Mouse (Mus musculus) midbrain, embryonic 16.5 days (tissue): ENCODE results near the gene Abhd8. TPM values are rescaled to one million over a fixed set of nuclear protein-coding genes. Genes with fewer than 3 reads are reported as not detected.

Experiments
- ATAC-seq: fragments of 200-750 bp; cut with Nextera tagmentation; 2 replicates; pipeline ENCODE4 v1.8.0; 2017; ENCODE audit warnings: moderate TSS enrichment
- H3K27ac ChIP-seq: fragments of 300-500 bp; sonication (generic); 2 replicates; pipeline ENCODE4 v1.5.1; 2014; ENCODE audit warnings: mild to moderate bottlenecking, low read length, mixed read lengths
- H3K27me3 ChIP-seq: fragments of 300-500 bp; sonication (generic); 2 replicates; pipeline ENCODE4 v1.6.1; 2014; ENCODE audit warnings: low read depth, low read length, mixed read lengths; ENCODE audit not compliant: control insufficient read depth, insufficient read depth
- H3K36me3 ChIP-seq: fragments of 300-500 bp; sonication (generic); 2 replicates; pipeline ENCODE4 v1.6.1; 2014; ENCODE audit warnings: mild to moderate bottlenecking, low read length, moderate library complexity, mixed read lengths; ENCODE audit not compliant: control insufficient read depth, insufficient read depth
- H3K4me1 ChIP-seq: fragments of 300-500 bp; sonication (generic); 2 replicates; pipeline ENCODE4 v1.6.1; 2014; ENCODE audit warnings: mild to moderate bottlenecking, low read length, mixed read lengths; ENCODE audit not compliant: control insufficient read depth, insufficient read depth
- H3K4me2 ChIP-seq: fragments of 300-500 bp; sonication (generic); 2 replicates; pipeline ENCODE4 v1.6.1; 2014; ENCODE audit warnings: mild to moderate bottlenecking, low read length, mixed read lengths
- H3K4me3 ChIP-seq: fragments of 300-500 bp; sonication (generic); 2 replicates; pipeline ENCODE4 v1.5.1; 2014; ENCODE audit warnings: low read depth, mild to moderate bottlenecking, low read length, moderate library complexity, mixed read lengths
- H3K9ac ChIP-seq: fragments of 300-500 bp; sonication (generic); 2 replicates; pipeline ENCODE4 v1.6.1; 2014; ENCODE audit warnings: low read depth, low read length, mixed read lengths
- H3K9me3 ChIP-seq: fragments of 300-500 bp; sonication (generic); replicated peaks from 2 replicates; pipeline ENCODE4 v1.6.1; 2014; ENCODE audit warnings: mild to moderate bottlenecking, low read length, mixed read lengths; ENCODE audit not compliant: control insufficient read depth, poor library complexity, severe bottlenecking
- WGBS: fragments of 180-500 bp; shearing (Covaris S2); extraction: QIAGEN DNeasy Blood & Tissue Kit; methylation state at CpG from one replicate; pipeline ENCODE4 v1.1.7; 2014; 5-methylcytosine and 5-hydroxymethylcytosine counted together
- polyA plus RNA-seq: library from polyadenylated mRNA; unstranded; fragments of >200 nt; fragmentation: Nextera tagmentation; extraction: Ambion mirVana; gene quantifications from 2 replicates; pipeline ENCODE4 v1.2.1, GENCODE M21; 2015

Abhd8 gene
- 176 TPM in 2 replicates for polyA plus RNA-seq

DNA sequence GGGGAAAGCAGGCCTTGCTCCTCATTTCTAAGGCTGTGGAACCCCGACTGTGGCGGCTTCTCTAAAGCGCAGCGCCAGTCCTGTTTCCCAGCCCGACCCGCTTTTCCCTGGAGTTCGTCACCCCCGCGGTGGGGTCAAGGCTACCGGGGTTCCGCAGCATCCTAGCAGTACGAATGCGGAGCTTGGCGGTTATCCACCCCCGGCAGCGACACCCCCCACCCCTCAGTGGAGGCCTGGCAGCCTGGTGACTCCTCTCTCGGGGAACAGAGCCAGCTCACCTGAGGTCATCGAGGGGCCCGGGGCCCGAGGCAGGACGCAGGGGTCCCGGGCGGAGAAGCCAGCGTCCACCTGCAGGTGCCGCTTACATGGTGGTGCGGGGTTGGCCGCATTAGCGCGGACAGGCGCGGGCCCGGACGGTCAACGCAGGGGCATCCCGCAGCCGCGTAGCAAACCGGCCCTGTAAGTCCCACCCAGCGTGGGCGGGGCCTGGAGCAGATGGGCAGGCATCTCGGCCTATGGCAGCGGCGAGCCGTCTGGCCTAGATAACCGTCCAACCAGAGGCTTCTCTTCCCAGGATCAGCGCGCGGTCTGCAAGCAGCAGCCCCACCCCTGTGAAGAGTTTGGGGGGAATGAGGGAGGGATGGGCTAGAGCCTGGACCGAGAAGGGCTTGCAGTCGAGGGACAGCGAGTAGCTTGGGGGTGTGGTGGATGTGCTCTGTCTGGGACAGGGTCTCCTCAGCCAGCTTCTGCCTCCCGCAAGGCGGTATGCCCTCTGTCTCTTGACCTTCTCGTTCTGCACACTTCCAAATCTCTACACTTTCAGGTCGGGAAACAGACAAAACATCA lies at the start of gene Abhd8:
TSS of gene Abhd8 (minus strand) at position 468 of the 846 bp plus-strand sequence.
- Histone ChIP-seq H3K27me3 (no peaks in the 10 kb centered on the region), H3K4me3 (peak within 1 kb of the TSS; percentile 89), H3K36me3 (peaks cover 11% of the 10 kb centered on the region), H3K9ac (peak within 1 kb of the TSS; percentile 93), H3K4me2 (peak within 1 kb of the TSS; percentile 82), H3K9me3 (no peaks in the 10 kb centered on the region), H3K27ac (peak within 1 kb of the TSS; percentile 86), H3K4me1 (peaks cover 38% of the 10 kb centered on the region)
- ATAC-seq, result peak; percentile 83
- WGBS, result under 1% methylated on average over 55 of the region's 55 CpGs

DNA sequence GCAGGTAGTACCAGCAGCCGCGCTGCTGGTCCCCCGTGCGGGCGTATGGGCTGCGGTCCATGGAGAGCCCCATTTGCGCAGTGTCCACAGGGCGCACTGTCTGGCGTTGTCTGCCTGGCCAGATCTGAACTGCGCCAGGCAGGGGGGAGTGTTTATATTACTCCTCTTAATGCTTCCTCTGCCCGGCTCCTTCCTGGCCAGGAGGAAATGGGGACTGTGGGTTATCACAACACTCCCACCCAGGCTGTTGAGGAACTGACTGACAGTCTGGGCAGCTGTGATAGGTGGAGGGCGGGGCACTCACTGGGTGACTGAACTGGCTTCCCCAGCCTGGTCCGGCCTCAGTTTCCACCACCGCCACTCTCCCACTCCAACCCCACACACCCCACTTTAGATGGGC lies 48.2 kb upstream of the Abhd8 start, which contains the start of gene Plvap:
TSS of gene Plvap (minus strand) at position 109 of the 400 bp plus-strand sequence.
- Histone ChIP-seq H3K36me3 (no peaks in the 10 kb centered on the region), H3K9ac (no peak within 1 kb of the TSS), H3K4me1 (peaks cover 3% of the 10 kb centered on the region; the same call in 1 of the 2 replicates), H3K27ac (no peak within 1 kb of the TSS), H3K9me3 (no peaks in the 10 kb centered on the region), H3K4me3 (no peak within 1 kb of the TSS), H3K27me3 (peaks cover 39% of the 10 kb centered on the region), H3K4me2 (no peak within 1 kb of the TSS)
- 81% methylated on average over 14 of the region's 14 CpGs for WGBS
- ATAC-seq, result no peak

DNA sequence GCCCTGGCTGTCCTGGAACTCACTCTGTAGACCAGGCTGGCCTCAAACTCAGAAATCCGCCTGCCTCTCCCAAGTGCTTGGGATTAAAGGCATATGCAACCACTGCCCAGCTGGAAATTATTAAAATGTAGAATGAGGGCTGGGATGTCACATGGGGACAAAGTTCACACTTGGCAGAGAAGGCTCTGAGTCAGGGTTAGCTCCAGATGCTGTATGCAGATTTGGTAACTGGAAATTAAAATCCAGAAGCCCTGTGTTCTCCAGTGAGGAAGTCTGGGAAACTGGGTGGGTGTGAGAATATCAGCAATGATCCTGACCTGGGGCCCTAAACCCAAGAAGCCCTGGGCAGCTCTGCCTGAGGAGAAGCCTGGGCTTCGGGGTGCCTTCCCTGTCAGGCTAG lies 45.9 kb upstream of the Abhd8 start:
- no peaks in the 10 kb centered on the region for H3K36me3 ChIP-seq
- peaks cover 3% of the 10 kb centered on the region; the same call in 1 of the 2 replicates for H3K4me1 ChIP-seq
- peaks cover 55% of the 10 kb centered on the region for H3K27me3 ChIP-seq
- no peak for ATAC-seq
- H3K27ac ChIP-seq, result no peak overlapping the region
- 62% methylated on average over 2 of the region's 2 CpGs for WGBS
- H3K9ac ChIP-seq, result no peak overlapping the region
- H3K4me3 ChIP-seq, result no peak overlapping the region
- H3K4me2 ChIP-seq, result no peak overlapping the region
- H3K9me3 ChIP-seq, result no peaks in the 10 kb centered on the region

DNA sequence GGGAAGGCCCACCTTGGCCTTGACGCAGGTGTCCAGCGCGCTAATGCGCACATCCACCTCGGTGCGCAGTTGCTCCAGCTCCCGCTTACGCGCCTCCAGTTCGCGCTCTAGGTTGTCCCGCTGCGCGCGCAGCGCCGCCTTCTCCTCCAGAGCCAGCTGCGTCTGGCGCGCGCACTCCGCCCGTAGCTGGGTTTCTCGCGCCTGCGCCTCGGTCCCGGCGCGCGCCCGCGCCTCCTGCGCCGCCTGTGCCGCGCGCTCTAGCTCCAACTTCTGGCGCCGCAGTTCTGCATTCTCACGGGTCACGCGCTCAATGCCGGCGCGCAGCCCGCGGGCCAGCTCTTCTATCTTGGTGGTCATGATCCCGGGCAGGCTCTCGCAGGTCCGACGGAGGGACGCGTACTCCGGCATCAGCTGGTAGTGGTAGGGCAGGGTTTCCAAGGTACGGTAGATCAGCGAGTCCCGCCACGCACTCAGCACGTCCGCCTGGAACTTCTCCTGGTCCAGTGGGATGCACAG lies 44.2 kb upstream of the Abhd8 start:
- Histone ChIP-seq H3K4me2 (peak overlapping the region; percentile 79), H3K27me3 (peaks cover 55% of the 10 kb centered on the region), H3K9ac (peak overlapping the region; percentile 66), H3K9me3 (no peaks in the 10 kb centered on the region), H3K27ac (no peak overlapping the region), H3K4me1 (peaks cover 3% of the 10 kb centered on the region; the same call in 1 of the 2 replicates), H3K4me3 (peak overlapping the region; percentile 45), H3K36me3 (no peaks in the 10 kb centered on the region)
- ATAC-seq, result peak; percentile 79
- under 1% methylated on average over 61 of the region's 61 CpGs for WGBS

DNA sequence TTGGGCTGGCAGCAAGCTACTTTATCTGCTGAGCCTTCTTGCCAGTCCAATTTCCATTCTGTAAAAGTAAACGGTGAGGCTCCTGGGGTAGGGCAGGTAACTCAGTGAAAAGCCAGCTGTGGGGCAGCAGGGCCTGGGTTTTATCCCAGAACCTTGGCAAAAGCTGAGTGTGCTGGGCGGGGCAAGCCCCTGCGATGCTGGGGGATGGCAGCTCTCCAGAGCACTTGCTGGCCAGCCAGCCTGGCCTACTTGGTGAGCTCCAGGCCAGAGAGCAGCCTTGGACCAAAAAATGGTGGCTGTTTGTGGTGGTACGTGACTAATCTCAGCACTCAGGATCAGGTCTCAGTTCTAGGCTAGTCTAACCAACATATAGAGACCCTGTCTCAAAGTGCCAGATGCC lies 42.5 kb upstream of the Abhd8 start:
- Histone ChIP-seq H3K27ac (no peak overlapping the region), H3K4me1 (peaks cover 3% of the 10 kb centered on the region; the same call in 1 of the 2 replicates), H3K9me3 (no peaks in the 10 kb centered on the region), H3K36me3 (no peaks in the 10 kb centered on the region), H3K9ac (no peak overlapping the region), H3K4me3 (no peak overlapping the region), H3K27me3 (peaks cover 47% of the 10 kb centered on the region), H3K4me2 (no peak overlapping the region)
- ATAC-seq, result no peak
- 80% methylated on average over 4 of the region's 4 CpGs for WGBS

DNA sequence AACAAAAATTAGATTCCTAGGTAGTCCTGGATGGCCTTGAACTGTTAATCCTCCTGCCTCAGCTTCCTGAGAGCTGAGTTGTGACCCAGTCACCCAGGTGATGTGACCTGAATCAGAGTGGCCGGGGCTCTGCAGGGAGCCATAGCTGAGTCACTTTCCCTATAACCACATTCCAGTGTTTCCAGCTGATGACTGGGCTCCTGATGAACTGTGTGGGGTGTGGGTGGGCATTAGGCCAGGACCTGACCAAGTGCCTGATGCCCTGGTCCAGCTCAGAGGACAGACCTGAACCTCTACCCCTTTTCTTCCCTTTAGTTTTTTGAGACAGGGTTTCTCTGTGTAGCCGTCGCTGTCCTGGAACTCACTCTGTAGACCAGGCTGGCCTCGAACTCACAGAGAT lies 41.9 kb upstream of the Abhd8 start:
- Histone ChIP-seq H3K4me3 (no peak overlapping the region), H3K27me3 (peaks cover 44% of the 10 kb centered on the region), H3K9ac (no peak overlapping the region), H3K36me3 (no peaks in the 10 kb centered on the region), H3K4me1 (peaks cover 3% of the 10 kb centered on the region; the same call in 1 of the 2 replicates), H3K27ac (no peak overlapping the region), H3K4me2 (no peak overlapping the region), H3K9me3 (no peaks in the 10 kb centered on the region)
- no peak for ATAC-seq
- WGBS, result 91% methylated on average over 4 of the region's 4 CpGs

DNA sequence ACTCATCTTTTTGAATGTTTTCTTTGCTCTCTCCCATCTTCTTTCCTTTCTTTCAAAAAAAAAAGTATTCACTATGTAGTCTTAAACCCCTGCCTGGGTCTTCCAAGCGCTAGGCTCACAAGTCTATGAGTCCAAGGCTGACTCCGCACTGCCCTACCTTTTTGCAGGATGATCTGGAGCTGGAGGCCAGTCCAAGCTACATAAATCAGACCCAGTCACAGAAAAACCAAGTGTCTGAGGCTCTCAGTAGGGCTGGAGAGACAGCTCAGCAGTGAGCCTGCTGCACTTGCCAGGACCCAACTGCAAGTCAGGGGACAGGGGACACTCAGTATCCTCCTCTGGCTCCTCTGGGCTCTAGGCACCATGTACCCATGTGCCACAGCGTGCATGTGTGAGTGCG lies 40.9 kb upstream of the Abhd8 start:
- Histone ChIP-seq H3K9me3 (no peaks in the 10 kb centered on the region), H3K9ac (no peak overlapping the region), H3K4me2 (no peak overlapping the region), H3K4me1 (peaks cover 3% of the 10 kb centered on the region; the same call in 1 of the 2 replicates), H3K36me3 (no peaks in the 10 kb centered on the region), H3K4me3 (no peak overlapping the region), H3K27me3 (peaks cover 38% of the 10 kb centered on the region), H3K27ac (no peak overlapping the region)
- no peak for ATAC-seq
- WGBS, result 94% methylated on average over 4 of the region's 4 CpGs

DNA sequence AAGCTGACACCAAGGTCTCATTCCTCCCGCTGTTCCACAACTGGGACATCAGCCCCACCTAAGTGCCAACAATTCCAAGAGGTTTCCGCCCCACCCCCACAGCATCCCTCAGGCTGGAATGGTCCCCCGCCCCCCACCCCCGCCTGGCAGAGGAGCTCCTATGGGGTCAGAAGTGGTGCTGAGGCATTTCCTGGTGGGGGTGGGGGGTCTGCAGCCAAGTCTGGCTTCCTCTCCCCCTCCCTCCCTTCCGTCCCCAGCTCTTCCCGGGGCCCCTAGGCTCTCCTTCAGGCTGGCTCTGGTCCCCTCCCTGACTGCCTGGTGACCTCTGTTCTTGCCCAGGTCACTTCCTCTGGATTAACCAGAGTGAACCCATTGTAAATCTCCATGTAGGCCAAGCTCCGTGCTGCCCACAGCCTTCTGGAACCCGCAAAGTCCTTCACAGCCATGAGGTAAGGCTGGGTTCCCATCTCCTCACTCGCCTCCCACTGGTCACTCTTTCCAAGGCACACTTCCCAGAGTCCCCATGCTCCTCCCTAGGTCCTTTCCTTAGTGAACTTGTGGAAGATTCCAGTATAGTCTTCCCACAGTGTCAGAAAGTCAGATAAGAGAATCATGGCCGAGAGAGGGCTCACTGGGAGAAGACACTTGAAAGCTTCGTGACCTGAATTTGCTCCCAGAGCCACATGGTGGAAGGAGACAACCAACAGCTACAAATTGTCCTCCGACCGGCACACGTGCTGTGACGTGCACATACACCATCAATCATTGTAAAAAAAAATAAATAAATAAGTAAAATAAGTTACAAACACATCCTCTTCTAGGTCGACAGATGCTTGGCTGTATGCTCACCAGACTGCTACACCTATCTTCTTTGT lies 35.6 kb upstream of the Abhd8 start:
- no peak overlapping the region for H3K4me2 ChIP-seq
- H3K4me3 ChIP-seq, result no peak overlapping the region
- H3K27ac ChIP-seq, result no peak overlapping the region
- 48% methylated on average over 16 of the region's 16 CpGs for WGBS
- no peak overlapping the region for H3K9ac ChIP-seq
- no peak for ATAC-seq
- H3K4me1 ChIP-seq, result no peaks in the 10 kb centered on the region; the same call in 1 of the 2 replicates
- no peaks in the 10 kb centered on the region for H3K9me3 ChIP-seq
- H3K27me3 ChIP-seq, result no peaks in the 10 kb centered on the region
- H3K36me3 ChIP-seq, result no peaks in the 10 kb centered on the region
